Mouse (Mus musculus): ENCODE measurements around the gene Mrpl39. TPM values are rescaled to one million over a fixed set of nuclear protein-coding genes. Genes with fewer than 3 reads are reported as not detected.

Gene Mrpl39
- polyA plus RNA-seq, 1 experiment from 2014 or later: 53.4 TPM

- no peaks in the 10 kb centered on the region for H3K4me1 ChIP-seq
- no peak overlapping the region for H3K4me3 ChIP-seq
- H3K9me3 ChIP-seq: no peaks in the 10 kb centered on the region
- H3K36me3 ChIP-seq: peaks cover 34% of the 10 kb centered on the region
- no peak for DNase-seq (ENCODE audit: low spot score)
- H3K27me3 ChIP-seq (ENCODE audit: insufficient read depth, poor library complexity, severe bottlenecking): no peaks in the 10 kb centered on the region
- 94% methylated on average over 10 of the region's 10 CpGs for WGBS
- H3K27ac ChIP-seq: no peak overlapping the region
Observed at GRCm38 (mm10) chr16:84717618-84718248, 17.8 kb downstream of the Mrpl39 start.

- Histone ChIP-seq H3K27ac (no peak overlapping the region), H3K27me3 (ENCODE audit: insufficient read depth, poor library complexity, severe bottlenecking) (no peaks in the 10 kb centered on the region), H3K4me1 (no peaks in the 10 kb centered on the region), H3K9me3 (no peaks in the 10 kb centered on the region), H3K4me3 (no peak overlapping the region), H3K36me3 (peaks cover 27% of the 10 kb centered on the region)
- DNase-seq (ENCODE audit: low spot score): no peak
- 74% methylated on average over 13 of the region's 13 CpGs for WGBS
Observed at GRCm38 (mm10) chr16:84716724-84717617, 18.6 kb downstream of the Mrpl39 start.

GRCm38 (mm10) chr16:84716197-84716596 is 19.3 kb downstream of the Mrpl39 start:
- Histone ChIP-seq H3K4me1 (no peaks in the 10 kb centered on the region), H3K4me3 (no peak overlapping the region)
- WGBS: 85% methylated on average over 7 of the region's 7 CpGs

GRCm38 (mm10) chr16:84714978-84715377 is 20.6 kb downstream of the Mrpl39 start:
- WGBS: 88% methylated on average over 6 of the region's 6 CpGs
- no peak for DNase-seq (ENCODE audit: low spot score)
- H3K9me3 ChIP-seq: no peaks in the 10 kb centered on the region
- H3K4me3 ChIP-seq: no peak overlapping the region
- H3K27ac ChIP-seq: no peak overlapping the region
- no peaks in the 10 kb centered on the region for H3K27me3 ChIP-seq (ENCODE audit: insufficient read depth, poor library complexity, severe bottlenecking)
- H3K36me3 ChIP-seq: 0 out of 2 replicates have a peak, but pooled peaks cover 8% of the 10 kb centered on the region
- no peaks in the 10 kb centered on the region for H3K4me1 ChIP-seq

More at GRCm38 (mm10) chr16:84716197-84716596, 19.3 kb downstream of the Mrpl39 start:
- no peak overlapping the region for H3K27ac ChIP-seq
- H3K9me3 ChIP-seq: no peaks in the 10 kb centered on the region
- peaks cover 19% of the 10 kb centered on the region for H3K36me3 ChIP-seq
- no peak for DNase-seq (ENCODE audit: low spot score)
- H3K27me3 ChIP-seq (ENCODE audit: insufficient read depth, poor library complexity, severe bottlenecking): no peaks in the 10 kb centered on the region

GRCm38 (mm10) chr16:84713926-84714325 is 21.6 kb downstream of the Mrpl39 start:
- WGBS: 82% methylated on average over 4 of the region's 4 CpGs
- no peaks in the 10 kb centered on the region for H3K27me3 ChIP-seq (ENCODE audit: insufficient read depth, poor library complexity, severe bottlenecking)
- no peak overlapping the region for H3K27ac ChIP-seq
- H3K4me1 ChIP-seq: no peaks in the 10 kb centered on the region
- no peak overlapping the region for H3K4me3 ChIP-seq
- DNase-seq (ENCODE audit: low spot score): no peak
- H3K36me3 ChIP-seq: 0 out of 2 replicates have a peak, but pooled peaks cover 8% of the 10 kb centered on the region
- H3K9me3 ChIP-seq: no peaks in the 10 kb centered on the region

GRCm38 (mm10) chr16:84713156-84713555 is 22.4 kb downstream of the Mrpl39 start:
- 84% methylated on average over 4 of the region's 4 CpGs for WGBS
- Histone ChIP-seq H3K36me3 (0 out of 2 replicates have a peak, but pooled peaks cover 4% of the 10 kb centered on the region), H3K27me3 (ENCODE audit: insufficient read depth, poor library complexity, severe bottlenecking) (no peaks in the 10 kb centered on the region), H3K27ac (no peak overlapping the region), H3K9me3 (no peaks in the 10 kb centered on the region), H3K4me1 (no peaks in the 10 kb centered on the region), H3K4me3 (no peak overlapping the region)
- DNase-seq (ENCODE audit: low spot score): no peak

- no peaks in the 10 kb centered on the region for H3K9me3 ChIP-seq
- no peak overlapping the region for H3K27ac ChIP-seq
- peaks cover 12% of the 10 kb centered on the region for H3K27me3 ChIP-seq (ENCODE audit: insufficient read depth, poor library complexity, severe bottlenecking)
- no peak for DNase-seq (ENCODE audit: low spot score)
- 63% methylated on average over 2 of the region's 2 CpGs for WGBS
- H3K36me3 ChIP-seq: no peaks in the 10 kb centered on the region
- H3K4me3 ChIP-seq: no peak overlapping the region
- H3K4me1 ChIP-seq: no peaks in the 10 kb centered on the region
Observed at GRCm38 (mm10) chr16:84708649-84709048, 26.9 kb downstream of the Mrpl39 start.

- H3K9me3 ChIP-seq: no peaks in the 10 kb centered on the region
- H3K4me1 ChIP-seq: no peaks in the 10 kb centered on the region
- no peaks in the 10 kb centered on the region for H3K36me3 ChIP-seq
- H3K4me3 ChIP-seq: no peak overlapping the region
- H3K27ac ChIP-seq: no peak overlapping the region
- 70% methylated on average over 4 of the region's 4 CpGs for WGBS
- no peak for DNase-seq (ENCODE audit: low spot score)
- peaks cover 12% of the 10 kb centered on the region for H3K27me3 ChIP-seq (ENCODE audit: insufficient read depth, poor library complexity, severe bottlenecking)
Observed at GRCm38 (mm10) chr16:84707802-84708201, 27.7 kb downstream of the Mrpl39 start.

GRCm38 (mm10) chr16:84706571-84706970 is 29.0 kb downstream of the Mrpl39 start:
- WGBS: 89% methylated on average over 6 of the region's 6 CpGs
- H3K36me3 ChIP-seq: no peaks in the 10 kb centered on the region
- no peak for DNase-seq (ENCODE audit: low spot score)
- H3K4me3 ChIP-seq: no peak overlapping the region
- no peaks in the 10 kb centered on the region for H3K9me3 ChIP-seq
- H3K27ac ChIP-seq: no peak overlapping the region
- no peaks in the 10 kb centered on the region for H3K4me1 ChIP-seq
- peaks cover 12% of the 10 kb centered on the region for H3K27me3 ChIP-seq (ENCODE audit: insufficient read depth, poor library complexity, severe bottlenecking)

GRCm38 (mm10) chr16:84705507-84705906 is 30.0 kb downstream of the Mrpl39 start:
- no peaks in the 10 kb centered on the region for H3K4me1 ChIP-seq
- H3K27me3 ChIP-seq (ENCODE audit: insufficient read depth, poor library complexity, severe bottlenecking): peaks cover 12% of the 10 kb centered on the region
- no peak overlapping the region for H3K4me3 ChIP-seq
- H3K36me3 ChIP-seq: no peaks in the 10 kb centered on the region
- H3K9me3 ChIP-seq: no peaks in the 10 kb centered on the region
- no peak overlapping the region for H3K27ac ChIP-seq
- WGBS: 44% methylated on average over 5 of the region's 5 CpGs
- DNase-seq (ENCODE audit: low spot score): no peak

GRCm38 (mm10) chr16:84704661-84705240 is 30.8 kb downstream of the Mrpl39 start:
- Histone ChIP-seq H3K4me3 (no peak overlapping the region), H3K9me3 (no peaks in the 10 kb centered on the region), H3K4me1 (no peaks in the 10 kb centered on the region), H3K27ac (no peak overlapping the region), H3K27me3 (ENCODE audit: insufficient read depth, poor library complexity, severe bottlenecking) (peaks cover 12% of the 10 kb centered on the region), H3K36me3 (no peaks in the 10 kb centered on the region)
- no peak for DNase-seq (ENCODE audit: low spot score)
- WGBS: 51% methylated on average over 8 of the region's 8 CpGs

- no peaks in the 10 kb centered on the region for H3K36me3 ChIP-seq
- no peaks in the 10 kb centered on the region for H3K9me3 ChIP-seq
Observed at GRCm38 (mm10) chr16:84703769-84704660, 31.5 kb downstream of the Mrpl39 start.

More at GRCm38 (mm10) chr16:84703769-84704660, 31.5 kb downstream of the Mrpl39 start:
- Histone ChIP-seq H3K27ac (no peak overlapping the region), H3K27me3 (ENCODE audit: insufficient read depth, poor library complexity, severe bottlenecking) (peaks cover 12% of the 10 kb centered on the region), H3K4me3 (peak overlapping the region; percentile 75), H3K4me1 (no peaks in the 10 kb centered on the region)
- DNase-seq (ENCODE audit: low spot score): no peak
- WGBS: 67% methylated on average over 13 of the region's 13 CpGs

Measured in heart, embryonic 10.5 days (tissue).